Mouse (Mus musculus): ENCODE measurements around the gene Slc34a3. TPM values are rescaled to one million over a fixed set of nuclear protein-coding genes. Genes with fewer than 3 reads are reported as not detected.
A peak's percentile ranks its signal among the peaks of the same experiment; 100 is the strongest.

Slc34a3 gene
- total RNA-seq, 1 experiment: 0.67 TPM

- no peak overlapping the region; the same call in 1 of the 2 replicates for H3K27ac ChIP-seq (ENCODE audit: insufficient read depth, low read depth, low read length, poor library complexity, severe bottlenecking)
- TF ChIP-seq ZC3H11A (IDR thresholded peaks at IDR 0.05; ENCODE audit: borderline replicate concordance, low read depth, low read length) (no peak), HCFC1 (IDR thresholded peaks at IDR 0.05; ENCODE audit: borderline replicate concordance, insufficient read depth, low read length) (peak; percentile 56; the same call in 1 of the 2 replicates), MAFK (IDR thresholded peaks at IDR 0.05; ENCODE audit: insufficient read depth, low read depth, low read length) (no peak), CHD2 (IDR thresholded peaks at IDR 0.05; ENCODE audit: low read depth, low read length) (no peak)
- H3K9ac ChIP-seq (ENCODE audit: insufficient read depth, low read depth, low read length, poor library complexity, severe bottlenecking): peak overlapping the region; percentile 27; the same call in 1 of the 2 replicates
- in situ Hi-C loops (cut with MboI; ENCODE audit: low sequenced_read_pairs in 2 of 2, unreplicated experiment in 2 of 2): no loop called here
- peaks cover 11 to 41% of the 10 kb centered on the region in 2 experiments for H3K4me1 ChIP-seq (ENCODE audit: control insufficient read depth in 2 of 2, insufficient read depth in 2 of 2, low read length in 2 of 2, poor library complexity in 1 of 2)
- H3K36me3 ChIP-seq (ENCODE audit: control insufficient read depth, insufficient read depth, low read length, poor library complexity, severe bottlenecking): peaks cover 3% of the 10 kb centered on the region; the same call in 1 of the 2 replicates
- peak; percentile 91 for DNase-seq (ENCODE audit: low read depth, low spot score)
- H3K4me3 ChIP-seq (ENCODE audit: insufficient read depth in 1 of 2, low read depth in 1 of 2, low read length in 2 of 2, poor library complexity in 1 of 2, severe bottlenecking in 1 of 2): peak overlapping the region; percentile 9 to 35
- H3K9me3 ChIP-seq (ENCODE audit: control insufficient read depth, insufficient read depth, low read depth, low read length): no peaks in the 10 kb centered on the region
Measured at GRCm38 (mm10) chr2:25240723-25241437, 6.7 kb upstream of the Slc34a3 start.

- no peak for DNase-seq (ENCODE audit: low read depth, low spot score)
- H3K9ac ChIP-seq (ENCODE audit: insufficient read depth, low read depth, low read length, poor library complexity, severe bottlenecking): peak overlapping the region; percentile 27; the same call in 1 of the 2 replicates
- H3K9me3 ChIP-seq (ENCODE audit: control insufficient read depth, insufficient read depth, low read depth, low read length): no peaks in the 10 kb centered on the region
- H3K4me3 ChIP-seq (ENCODE audit: insufficient read depth in 1 of 2, low read depth in 1 of 2, low read length in 2 of 2, poor library complexity in 1 of 2, severe bottlenecking in 1 of 2): peak overlapping the region in 1 of 2 experiments; percentile 9; a peak in 2 of 4 replicates
- H3K36me3 ChIP-seq (ENCODE audit: control insufficient read depth, insufficient read depth, low read length, poor library complexity, severe bottlenecking): no peaks in the 10 kb centered on the region; the same call in 1 of the 2 replicates
- H3K4me1 ChIP-seq (ENCODE audit: control insufficient read depth in 2 of 2, insufficient read depth in 2 of 2, low read length in 2 of 2, poor library complexity in 1 of 2): peaks cover 11 to 41% of the 10 kb centered on the region in 2 experiments
- TF ChIP-seq MAFK (IDR thresholded peaks at IDR 0.05; ENCODE audit: insufficient read depth, low read depth, low read length) (no peak), HCFC1 (IDR thresholded peaks at IDR 0.05; ENCODE audit: borderline replicate concordance, insufficient read depth, low read length) (no peak), ZNF384 (IDR thresholded peaks at IDR 0.05; ENCODE audit: low read depth, low read length) (no peak), ZC3H11A (IDR thresholded peaks at IDR 0.05; ENCODE audit: borderline replicate concordance, low read depth, low read length) (no peak), CHD2 (IDR thresholded peaks at IDR 0.05; ENCODE audit: low read depth, low read length) (no peak)
- 0 out of 2 replicates have a peak overlapping the region, but pooled peaks have one; percentile 26 for H3K27ac ChIP-seq (ENCODE audit: insufficient read depth, low read depth, low read length, poor library complexity, severe bottlenecking)
- in situ Hi-C loops (cut with MboI; ENCODE audit: low sequenced_read_pairs in 2 of 2, unreplicated experiment in 2 of 2): no loop called here
Measured at GRCm38 (mm10) chr2:25240310-25240709, 6.1 kb upstream of the Slc34a3 start.

- Histone ChIP-seq H3K27ac (ENCODE audit: insufficient read depth, low read depth, low read length, poor library complexity, severe bottlenecking) (no peak overlapping the region), H3K9ac (ENCODE audit: insufficient read depth, low read depth, low read length, poor library complexity, severe bottlenecking) (no peak overlapping the region), H3K9me3 (ENCODE audit: control insufficient read depth, insufficient read depth, low read depth, low read length) (no peaks in the 10 kb centered on the region), H3K4me3 (ENCODE audit: insufficient read depth in 1 of 2, low read depth in 1 of 2, low read length in 2 of 2, poor library complexity in 1 of 2, severe bottlenecking in 1 of 2) (no peak overlapping the region), H3K36me3 (ENCODE audit: control insufficient read depth, insufficient read depth, low read length, poor library complexity, severe bottlenecking) (no peaks in the 10 kb centered on the region), H3K4me1 (ENCODE audit: control insufficient read depth in 2 of 2, insufficient read depth in 2 of 2, low read length in 2 of 2, poor library complexity in 1 of 2) (peaks cover 11 to 42% of the 10 kb centered on the region in 2 experiments)
- no peak for DNase-seq (ENCODE audit: low read depth, low spot score)
- in situ Hi-C loops (cut with MboI; ENCODE audit: low sequenced_read_pairs in 2 of 2, unreplicated experiment in 2 of 2): no loop called here
- TF ChIP-seq ZNF384 (IDR thresholded peaks at IDR 0.05; ENCODE audit: low read depth, low read length) (no peak), HCFC1 (IDR thresholded peaks at IDR 0.05; ENCODE audit: borderline replicate concordance, insufficient read depth, low read length) (no peak), ZC3H11A (IDR thresholded peaks at IDR 0.05; ENCODE audit: borderline replicate concordance, low read depth, low read length) (no peak), CHD2 (IDR thresholded peaks at IDR 0.05; ENCODE audit: low read depth, low read length) (no peak), MAFK (IDR thresholded peaks at IDR 0.05; ENCODE audit: insufficient read depth, low read depth, low read length) (no peak)
Measured at GRCm38 (mm10) chr2:25239766-25240165, 5.6 kb upstream of the Slc34a3 start.

- DNase-seq (ENCODE audit: low read depth, low spot score): no peak
- no peak overlapping the region for H3K4me3 ChIP-seq (ENCODE audit: insufficient read depth in 1 of 2, low read depth in 1 of 2, low read length in 2 of 2, poor library complexity in 1 of 2, severe bottlenecking in 1 of 2)
- TF ChIP-seq HCFC1 (IDR thresholded peaks at IDR 0.05; ENCODE audit: borderline replicate concordance, insufficient read depth, low read length): no peak
- TF ChIP-seq ZC3H11A (IDR thresholded peaks at IDR 0.05; ENCODE audit: borderline replicate concordance, low read depth, low read length): no peak
- no peak for TF ChIP-seq MAFK (IDR thresholded peaks at IDR 0.05; ENCODE audit: insufficient read depth, low read depth, low read length)
- no peak for TF ChIP-seq ZNF384 (IDR thresholded peaks at IDR 0.05; ENCODE audit: low read depth, low read length)
- TF ChIP-seq CHD2 (IDR thresholded peaks at IDR 0.05; ENCODE audit: low read depth, low read length): no peak
- no peaks in the 10 kb centered on the region for H3K9me3 ChIP-seq (ENCODE audit: control insufficient read depth, insufficient read depth, low read depth, low read length)
- in situ Hi-C loops (cut with MboI; ENCODE audit: low sequenced_read_pairs in 2 of 2, unreplicated experiment in 2 of 2): no loop called here
- no peaks in the 10 kb centered on the region for H3K36me3 ChIP-seq (ENCODE audit: control insufficient read depth, insufficient read depth, low read length, poor library complexity, severe bottlenecking)
- H3K9ac ChIP-seq (ENCODE audit: insufficient read depth, low read depth, low read length, poor library complexity, severe bottlenecking): no peak overlapping the region
- no peak overlapping the region for H3K27ac ChIP-seq (ENCODE audit: insufficient read depth, low read depth, low read length, poor library complexity, severe bottlenecking)
- peaks cover 11 to 40% of the 10 kb centered on the region in 2 experiments for H3K4me1 ChIP-seq (ENCODE audit: control insufficient read depth in 2 of 2, insufficient read depth in 2 of 2, low read length in 2 of 2, poor library complexity in 1 of 2)
Measured at GRCm38 (mm10) chr2:25238106-25238505, 3.9 kb upstream of the Slc34a3 start.

Measured in ES-E14 (cell line).